Mouse (Mus musculus): ENCODE results near the gene Smyd1. TPM values are rescaled to one million over a fixed set of nuclear protein-coding genes. Genes with fewer than 3 reads are reported as not detected.

The Smyd1 gene
- polyA plus RNA-seq (2012), result not detected in 2 replicates

GRCm38 (mm10) chr6:71321826-71322283 lies at the start of gene Smyd1:
Smyd1 (minus strand) TSS chr6:71322233.

GRCm38 (mm10) chr6:71322491-71322921 lies 473 bp upstream of the Smyd1 start, which contains the start of gene Cd8b1:
Cd8b1 (plus strand) TSS chr6:71322788.

DNA sequence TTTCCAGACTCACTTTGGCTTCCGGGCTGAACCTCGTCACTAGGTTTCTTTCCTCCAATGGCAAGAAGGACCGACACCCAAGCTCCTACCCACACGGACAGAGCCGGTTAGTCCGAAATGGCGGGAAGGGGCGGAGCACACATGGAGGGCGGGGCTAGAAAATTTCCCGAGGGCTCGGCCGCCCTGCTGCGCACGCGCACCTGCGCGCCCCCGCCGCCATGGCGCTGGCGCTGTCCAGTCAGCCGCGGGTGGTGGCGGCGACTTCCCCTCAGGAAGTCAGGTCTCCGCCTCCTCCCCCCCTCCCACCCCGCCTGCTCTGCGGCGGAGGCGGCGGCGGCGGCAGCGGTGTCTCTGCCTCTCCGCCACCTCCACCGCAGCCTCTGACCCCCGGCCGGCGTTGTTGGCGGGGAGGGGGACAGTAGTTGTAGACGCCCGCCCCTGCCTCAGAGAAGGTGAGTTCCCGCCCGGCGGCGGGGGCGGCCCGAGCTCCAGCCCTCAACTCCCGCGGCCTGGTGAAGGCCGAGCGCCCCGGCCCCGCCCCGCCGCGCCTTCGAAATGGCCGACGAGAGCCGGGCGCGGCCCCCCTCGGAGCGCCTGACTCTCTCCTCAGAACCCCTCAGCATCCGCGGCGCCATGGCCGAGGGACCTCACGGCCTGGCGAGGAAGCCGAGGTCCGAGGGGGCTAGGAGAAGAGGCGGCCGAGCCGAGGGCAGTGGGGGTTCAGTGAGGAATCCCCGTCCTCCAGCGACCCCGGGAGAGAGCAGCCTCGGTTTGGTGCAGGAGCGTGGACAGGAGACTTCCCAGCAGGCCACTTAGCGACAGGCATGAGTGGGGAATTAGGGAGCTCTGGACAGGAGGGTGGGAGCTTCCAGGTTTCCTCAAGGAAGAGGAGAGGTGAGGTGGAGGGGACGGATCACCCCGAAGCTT lies 50.4 kb downstream of the Smyd1 start, which contains the start of gene Krcc1:
TSS of gene Krcc1 (plus strand) at position 289 of the 927 bp plus-strand sequence.

GRCm38 (mm10) chr6:71199612-71200011 lies 122.4 kb downstream of the Smyd1 start, which contains the start of gene Fabp1:
Fabp1 (plus strand) TSS chr6:71199827.

Other genes starting within 250 kb of the Smyd1 start
- 0.48 and 0.91 TPM in 2 replicates for gene Thnsl2, start 177.8 kb downstream of the Smyd1 start, polyA plus RNA-seq (2012)
- gene Fabp1, start 122.4 kb downstream of the Smyd1 start, polyA plus RNA-seq (2012), result not detected in 2 replicates
- gene Krcc1, start 50.6 kb downstream of the Smyd1 start, polyA plus RNA-seq (2012), result 46.4 and 59.3 TPM in 2 replicates
- not detected in 2 replicates for gene Cd8b1, start 555 bp upstream of the Smyd1 start, polyA plus RNA-seq (2012)
- gene Cd8a, start 51.2 kb upstream of the Smyd1 start, polyA plus RNA-seq (2012), result 0.13 TPM in 1 of 2 replicates, not detected in the other
- gene Rmnd5a, start 118.4 kb upstream of the Smyd1 start, polyA plus RNA-seq (2012), result 6.4 and 6.8 TPM in 2 replicates
- gene Rnf103, start 171.7 kb upstream of the Smyd1 start, polyA plus RNA-seq (2012), result 13.5 and 16.4 TPM in 2 replicates
- 19.6 and 23.0 TPM in 2 replicates for gene Chmp3, start 221.6 kb upstream of the Smyd1 start, polyA plus RNA-seq (2012)

Measured in megakaryocyte-erythroid progenitor cell, adult 5 weeks (primary cell).